Mouse (Mus musculus): ENCODE results near the gene Cdk7. TPM values are rescaled to one million over a fixed set of nuclear protein-coding genes. Genes with fewer than 3 reads are reported as not detected.

The Cdk7 gene
- polyA plus RNA-seq, 1 experiment from 2014 or later, result 39.8 TPM

GRCm38 (mm10) chr13:100670181-100670741 lies 60.5 kb downstream of the Cdk7 start:
- H3K27me3 ChIP-seq, result 0 out of 2 replicates have a peak, but pooled peaks cover 2% of the 10 kb centered on the region
- peaks cover 9% of the 10 kb centered on the region for H3K4me1 ChIP-seq (replicated peaks)
- ATAC-seq (ENCODE audit: low FRiP score, low read depth), result no peak
- 65% methylated on average over 9 of the region's 9 CpGs for WGBS
- no peaks in the 10 kb centered on the region for H3K9me3 ChIP-seq
- H3K27ac ChIP-seq (replicated peaks), result no peak overlapping the region
- peaks cover 10% of the 10 kb centered on the region for H3K36me3 ChIP-seq
- H3K9ac ChIP-seq, result peak overlapping the region; percentile 35; the same call in 1 of the 2 replicates
- peak overlapping the region; percentile 51 for H3K4me3 ChIP-seq
- H3K4me2 ChIP-seq, result peak overlapping the region; percentile 95

DNA sequence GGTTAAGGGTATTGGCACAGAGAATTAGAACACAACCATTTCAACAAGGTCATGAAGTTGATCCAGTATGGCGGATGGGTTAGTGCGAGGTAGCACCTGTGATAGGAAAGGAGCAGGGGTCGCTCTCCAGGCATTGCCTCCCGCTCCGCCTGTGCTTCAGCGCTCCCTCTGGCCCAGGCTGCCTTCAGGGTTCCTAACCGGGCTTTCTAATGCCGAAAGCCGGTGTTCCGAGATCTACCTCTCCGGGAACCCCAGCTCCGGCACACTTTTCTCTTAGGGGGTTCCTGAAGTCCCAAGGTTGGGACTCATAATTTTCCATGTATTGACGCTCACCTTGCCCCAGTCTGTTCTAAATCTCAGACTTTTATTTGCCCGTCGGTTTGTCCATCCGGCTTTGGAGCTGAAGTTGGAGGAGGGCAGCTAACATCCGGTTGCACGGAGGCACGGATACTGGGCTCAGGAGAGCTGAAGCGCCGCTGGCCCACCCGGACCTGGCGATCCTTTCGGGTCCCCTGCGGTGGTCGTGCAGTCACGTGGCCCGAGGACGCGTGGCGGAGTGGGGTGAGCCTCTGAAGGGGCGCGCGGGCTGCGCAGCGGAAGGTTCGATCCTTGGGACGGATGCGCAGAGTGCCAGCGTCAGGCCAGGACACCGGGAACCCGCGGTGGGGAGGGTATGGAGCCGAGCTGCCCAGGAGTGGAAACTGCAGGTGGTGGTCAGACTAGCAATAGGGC lies 61.3 kb downstream of the Cdk7 start, which contains the start of gene Ccdc125:
Ccdc125 (plus strand) TSS at position 427 of the 732 bp plus-strand sequence.
- 0 out of 2 replicates have a peak, but pooled peaks cover 2% of the 10 kb centered on the region for H3K27me3 ChIP-seq
- H3K36me3 ChIP-seq, result peaks cover 10% of the 10 kb centered on the region
- H3K4me3 ChIP-seq, result peak within 1 kb of the TSS; percentile 51
- H3K9me3 ChIP-seq, result no peaks in the 10 kb centered on the region
- H3K4me2 ChIP-seq, result peak within 1 kb of the TSS; percentile 95
- peaks cover 9% of the 10 kb centered on the region for H3K4me1 ChIP-seq (replicated peaks)
- ATAC-seq (ENCODE audit: low FRiP score, low read depth), result peak; percentile 65
- no peak within 1 kb of the TSS for H3K27ac ChIP-seq (replicated peaks)
- peak within 1 kb of the TSS; percentile 35 for H3K9ac ChIP-seq
- under 1% methylated on average over 44 of the region's 44 CpGs for WGBS

GRCm38 (mm10) chr13:100659864-100660456 lies 70.8 kb downstream of the Cdk7 start:
- Histone ChIP-seq H3K9ac (no peak overlapping the region), H3K4me2 (no peak overlapping the region), H3K27me3 (no peaks in the 10 kb centered on the region), H3K4me1 (replicated peaks) (no peaks in the 10 kb centered on the region), H3K27ac (replicated peaks) (no peak overlapping the region), H3K36me3 (peaks cover 6% of the 10 kb centered on the region; the same call in 1 of the 2 replicates), H3K4me3 (no peak overlapping the region), H3K9me3 (no peaks in the 10 kb centered on the region)
- 60% methylated on average over 4 of the region's 4 CpGs for WGBS
- ATAC-seq (ENCODE audit: low FRiP score, low read depth), result no peak; the same call in 1 of the 2 replicates

- 93% methylated on average over 5 of the region's 5 CpGs for WGBS
- no peak overlapping the region for H3K9ac ChIP-seq
- ATAC-seq (ENCODE audit: low FRiP score, low read depth), result no peak
- no peak overlapping the region for H3K27ac ChIP-seq (replicated peaks)
- no peaks in the 10 kb centered on the region for H3K27me3 ChIP-seq
- H3K4me3 ChIP-seq, result no peak overlapping the region
- no peaks in the 10 kb centered on the region for H3K9me3 ChIP-seq
- peaks cover 4% of the 10 kb centered on the region; the same call in 1 of the 2 replicates for H3K4me1 ChIP-seq (replicated peaks)
- no peak overlapping the region for H3K4me2 ChIP-seq
- H3K36me3 ChIP-seq, result peaks cover 6% of the 10 kb centered on the region; the same call in 1 of the 2 replicates
These were observed 72.6 kb downstream of the Cdk7 start for GRCm38 (mm10) chr13:100658091-100658490.

Other genes with a start within 250 kb of the Cdk7 start
- 62.9 and 70.6 TPM in 2 replicates for gene Gtf2h2, start 238.4 kb downstream of the Cdk7 start, polyA plus RNA-seq (2015; fragmentation: Nextera tagmentation; extraction: Ambion mirVana)
- gene Ocln, start 178.2 kb downstream of the Cdk7 start, polyA plus RNA-seq (2015; fragmentation: Nextera tagmentation; extraction: Ambion mirVana), result 10.9 and 12.4 TPM in 2 replicates
- gene Marveld2, start 114.0 kb downstream of the Cdk7 start, polyA plus RNA-seq (2015; fragmentation: Nextera tagmentation; extraction: Ambion mirVana), result 2.7 and 3.2 TPM in 2 replicates
- 297 and 302 TPM in 2 replicates for gene Ak6, start 80.0 kb downstream of the Cdk7 start, polyA plus RNA-seq (2015; fragmentation: Nextera tagmentation; extraction: Ambion mirVana)
- gene Rad17, start 79.9 kb downstream of the Cdk7 start, polyA plus RNA-seq (2015; fragmentation: Nextera tagmentation; extraction: Ambion mirVana), result 15.7 and 16.8 TPM in 2 replicates
- 25.2 and 32.2 TPM in 2 replicates for gene Taf9, start 79.4 kb downstream of the Cdk7 start, polyA plus RNA-seq (2015; fragmentation: Nextera tagmentation; extraction: Ambion mirVana)
- gene Ccdc125, start 61.2 kb downstream of the Cdk7 start, polyA plus RNA-seq (2015; fragmentation: Nextera tagmentation; extraction: Ambion mirVana), result 1.4 and 2.2 TPM in 2 replicates
- gene Mrps36, start 13.7 kb upstream of the Cdk7 start, polyA plus RNA-seq (2015; fragmentation: Nextera tagmentation; extraction: Ambion mirVana), result 144 and 150 TPM in 2 replicates
- gene Cenph, start 45.0 kb upstream of the Cdk7 start, polyA plus RNA-seq (2015; fragmentation: Nextera tagmentation; extraction: Ambion mirVana), result 8.5 and 9.1 TPM in 2 replicates
- 49.1 and 62.1 TPM in 2 replicates for gene Ccnb1, start 55.6 kb upstream of the Cdk7 start, polyA plus RNA-seq (2015; fragmentation: Nextera tagmentation; extraction: Ambion mirVana)
- gene Slc30a5, start 102.5 kb upstream of the Cdk7 start, polyA plus RNA-seq (2015; fragmentation: Nextera tagmentation; extraction: Ambion mirVana), result 33.8 and 35.6 TPM in 2 replicates